Mouse (Mus musculus) E14TG2a.4 (cell line): ENCODE data around the gene Myl6.
A peak's percentile ranks its signal among the peaks of the same experiment; 100 is the strongest.

Experiments
- H3K27me3 ChIP-seq: 2 replicates; pipeline ENCODE4 v1.6.1; 2014; ENCODE audit warnings: low read length, control low read depth; ENCODE audit not compliant: insufficient read depth
- H3K36me3 ChIP-seq: 2 replicates; pipeline ENCODE4 v1.6.1; 2014; ENCODE audit warnings: low read length, control low read depth; ENCODE audit not compliant: insufficient read depth
- H3K4me1 ChIP-seq: replicated peaks from 2 replicates; pipeline ENCODE4 v1.6.1; 2014; ENCODE audit warnings: low read depth, low read length, control low read depth
- H3K4me3 ChIP-seq: replicated peaks from 2 replicates; pipeline ENCODE4 v1.5.1; 2014; ENCODE audit warnings: mild to moderate bottlenecking, low read length
- H3K9me3 ChIP-seq: 2 replicates; pipeline ENCODE4 v1.6.1; 2014; ENCODE audit warnings: low read length, control low read depth
- CTCF ChIP-seq: conservative IDR thresholded peaks from 2 replicates; pipeline ENCODE4 v1.5.1; 2014; ENCODE audit warnings: low read length
- NANOG ChIP-seq: IDR thresholded peaks from 2 replicates; pipeline ENCODE4 v1.6.1; 2014; ENCODE audit warnings: borderline replicate concordance, low read length, mixed read lengths
- POU5F1 ChIP-seq: IDR thresholded peaks from 2 replicates; pipeline ENCODE4 v1.6.1; 2014; ENCODE audit warnings: low read length, borderline replicate concordance

Myl6 gene

DNA sequence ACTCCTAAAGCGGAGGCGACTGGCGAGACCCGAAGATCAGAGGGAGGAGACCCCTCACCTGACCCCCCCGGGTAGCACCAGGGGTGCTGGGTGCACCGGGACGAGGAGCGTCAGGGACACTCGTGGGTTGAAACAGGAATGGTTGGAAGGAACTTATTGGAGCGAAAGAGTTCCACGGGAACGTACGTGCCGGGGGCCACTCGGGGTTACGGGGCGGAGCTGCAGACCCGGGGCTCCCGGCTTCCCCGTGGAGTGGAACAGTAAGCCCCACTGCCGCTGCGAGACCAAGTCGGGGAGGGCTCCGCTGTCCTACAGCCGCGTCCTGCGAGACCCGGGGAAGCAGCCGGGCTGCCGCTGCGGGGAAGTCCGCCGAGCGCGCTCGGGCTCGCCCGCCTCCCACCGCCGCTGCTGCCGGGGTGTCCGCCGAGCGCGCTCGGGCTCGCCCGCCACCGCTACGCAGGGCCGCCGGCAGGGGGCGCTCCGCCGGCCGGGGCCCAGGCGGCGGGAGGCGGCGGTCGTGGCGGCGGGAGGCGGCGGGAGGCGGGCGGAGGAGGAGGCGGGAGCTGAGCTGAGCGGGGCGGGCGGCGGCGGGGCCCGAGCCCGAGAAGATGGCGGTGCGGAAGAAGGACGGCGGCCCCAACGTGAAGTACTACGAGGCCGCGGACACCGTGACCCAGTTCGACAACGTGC lies 35.1 kb downstream of the Myl6 start, which contains the start of gene Smarcc2:
TSS of gene Smarcc2 (plus strand) at position 530 of the 690 bp plus-strand sequence.
- peak within 1 kb of the TSS; percentile 100 for H3K4me3 ChIP-seq
- no peaks in the 10 kb centered on the region for H3K9me3 ChIP-seq
- peaks cover 33% of the 10 kb centered on the region for H3K4me1 ChIP-seq
- TF ChIP-seq CTCF (no peak), POU5F1 (no peak)
- peaks cover 47% of the 10 kb centered on the region for H3K27me3 ChIP-seq
- peaks cover 20% of the 10 kb centered on the region for H3K36me3 ChIP-seq

DNA sequence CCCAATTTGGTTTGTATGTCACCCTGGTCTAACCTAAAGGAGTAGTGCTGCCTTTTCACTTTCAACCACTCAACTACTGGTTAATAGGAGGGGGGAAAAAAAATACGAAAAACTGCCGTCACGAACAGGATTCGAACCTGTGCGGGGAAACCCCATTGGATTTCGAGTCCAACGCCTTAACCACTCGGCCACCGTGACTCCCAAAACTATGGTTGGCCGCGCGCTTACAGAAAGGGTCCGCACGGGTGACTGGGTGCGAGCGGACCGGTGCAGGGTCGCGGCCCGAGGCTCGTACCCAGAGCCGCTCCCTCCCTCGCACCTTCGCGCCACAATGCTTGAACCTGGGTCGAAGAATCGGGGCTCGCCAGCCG lies 35.6 kb downstream of the Myl6 start:
- Histone ChIP-seq H3K27me3 (peaks cover 47% of the 10 kb centered on the region), H3K4me3 (peak overlapping the region; percentile 100), H3K36me3 (peaks cover 14% of the 10 kb centered on the region), H3K4me1 (peaks cover 33% of the 10 kb centered on the region), H3K9me3 (no peaks in the 10 kb centered on the region)
- no peak for TF ChIP-seq NANOG

- no peaks in the 10 kb centered on the region for H3K9me3 ChIP-seq
- H3K4me3 ChIP-seq = no peak overlapping the region
- TF ChIP-seq POU5F1 = no peak
- TF ChIP-seq NANOG = no peak
- no peak for TF ChIP-seq CTCF
- H3K4me1 ChIP-seq = peaks cover 33% of the 10 kb centered on the region
- peaks cover 8% of the 10 kb centered on the region; the same call in 1 of the 2 replicates for H3K36me3 ChIP-seq
- H3K27me3 ChIP-seq = peaks cover 47% of the 10 kb centered on the region
Observed at GRCm38 (mm10) chr10:128457676-128458075, 36.3 kb downstream of the Myl6 start.

DNA sequence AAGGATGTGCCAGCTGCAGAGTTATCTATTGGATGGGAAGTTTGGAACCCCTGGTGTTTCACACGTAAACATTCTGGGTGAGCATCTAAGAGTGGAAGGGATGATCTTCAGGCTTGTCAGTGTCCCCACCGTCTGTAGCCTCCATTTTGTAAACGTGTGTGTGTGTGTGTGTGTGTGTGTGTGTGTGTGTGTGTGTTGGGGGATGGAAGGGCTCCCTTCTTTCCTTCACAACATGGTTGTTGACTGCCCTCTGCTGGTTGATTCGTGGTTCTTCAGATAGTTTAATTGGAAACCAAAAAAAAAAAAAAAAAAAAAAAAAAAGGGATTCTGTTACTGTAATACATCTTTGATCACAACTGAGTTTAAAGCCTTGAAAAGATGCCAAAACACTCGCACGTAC lies 38.7 kb downstream of the Myl6 start:
- Histone ChIP-seq H3K36me3 (no peaks in the 10 kb centered on the region), H3K4me3 (no peak overlapping the region), H3K4me1 (peaks cover 21% of the 10 kb centered on the region), H3K27me3 (peaks cover 30% of the 10 kb centered on the region), H3K9me3 (no peaks in the 10 kb centered on the region)
- TF ChIP-seq CTCF = peak; percentile 32
- TF ChIP-seq POU5F1 = no peak

- H3K4me3 ChIP-seq = no peak overlapping the region
- TF ChIP-seq NANOG (no peak), POU5F1 (no peak), CTCF (no peak)
- H3K36me3 ChIP-seq = no peaks in the 10 kb centered on the region
- H3K9me3 ChIP-seq = no peaks in the 10 kb centered on the region
- H3K27me3 ChIP-seq = peaks cover 24% of the 10 kb centered on the region
- H3K4me1 ChIP-seq = peaks cover 15% of the 10 kb centered on the region
Observed at GRCm38 (mm10) chr10:128454471-128454870, 39.5 kb downstream of the Myl6 start.

GRCm38 (mm10) chr10:128451014-128451413 lies 42.9 kb downstream of the Myl6 start:
- no peak overlapping the region for H3K4me3 ChIP-seq
- H3K36me3 ChIP-seq = no peaks in the 10 kb centered on the region
- H3K4me1 ChIP-seq = peaks cover 12% of the 10 kb centered on the region
- no peaks in the 10 kb centered on the region for H3K9me3 ChIP-seq
- H3K27me3 ChIP-seq = peaks cover 3% of the 10 kb centered on the region; the same call in 1 of the 2 replicates
- no peak for TF ChIP-seq NANOG
- no peak for TF ChIP-seq CTCF
- no peak for TF ChIP-seq POU5F1

DNA sequence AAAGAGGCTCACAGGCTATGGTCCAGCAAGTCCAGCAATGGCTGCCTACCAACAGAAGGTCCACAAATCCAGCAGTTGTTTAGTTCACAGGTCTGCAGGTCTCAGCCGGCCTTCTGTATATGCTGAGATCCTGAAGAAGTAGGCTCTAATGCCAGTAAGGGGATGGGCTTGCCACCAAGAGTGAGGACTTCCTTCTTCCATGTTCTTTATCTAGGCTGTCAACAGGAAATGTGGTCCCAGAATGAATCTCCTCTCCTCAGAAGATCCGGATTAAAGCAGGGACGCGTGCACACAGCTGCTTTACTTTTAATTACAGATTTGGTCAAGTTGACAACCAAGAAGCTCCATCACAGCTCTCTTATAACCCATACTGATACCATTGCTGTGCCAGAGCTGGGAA lies 48.5 kb downstream of the Myl6 start:
- H3K4me1 ChIP-seq = peaks cover 15% of the 10 kb centered on the region
- H3K27me3 ChIP-seq = no peaks in the 10 kb centered on the region
- peaks cover 30% of the 10 kb centered on the region for H3K36me3 ChIP-seq
- no peak overlapping the region for H3K4me3 ChIP-seq
- H3K9me3 ChIP-seq = no peaks in the 10 kb centered on the region
- TF ChIP-seq NANOG (no peak), CTCF (no peak), POU5F1 (no peak)

GRCm38 (mm10) chr10:128444354-128444753 lies 49.6 kb downstream of the Myl6 start:
- Histone ChIP-seq H3K4me3 (no peak overlapping the region), H3K36me3 (peaks cover 40% of the 10 kb centered on the region), H3K4me1 (peaks cover 25% of the 10 kb centered on the region), H3K9me3 (no peaks in the 10 kb centered on the region), H3K27me3 (no peaks in the 10 kb centered on the region)
- TF ChIP-seq NANOG (no peak), POU5F1 (no peak), CTCF (no peak)

- Histone ChIP-seq H3K9me3 (no peaks in the 10 kb centered on the region), H3K27me3 (no peaks in the 10 kb centered on the region)
- TF ChIP-seq POU5F1 (no peak), CTCF (no peak), NANOG (no peak)
Observed at GRCm38 (mm10) chr10:128442718-128443117, 51.2 kb downstream of the Myl6 start.

GRCm38 (mm10) chr10:128441324-128442119 lies 52.4 kb downstream of the Myl6 start:
- no peaks in the 10 kb centered on the region for H3K27me3 ChIP-seq
- peaks cover 69% of the 10 kb centered on the region for H3K36me3 ChIP-seq
- TF ChIP-seq POU5F1 (no peak), NANOG (peak; percentile 42; the same call in 1 of the 2 replicates), CTCF (no peak)
- H3K9me3 ChIP-seq = no peaks in the 10 kb centered on the region
- H3K4me3 ChIP-seq = no peak overlapping the region
- H3K4me1 ChIP-seq = peaks cover 42% of the 10 kb centered on the region

More at GRCm38 (mm10) chr10:128442718-128443117, 51.2 kb downstream of the Myl6 start:
- peaks cover 57% of the 10 kb centered on the region for H3K36me3 ChIP-seq
- H3K4me1 ChIP-seq = peaks cover 41% of the 10 kb centered on the region
- no peak overlapping the region for H3K4me3 ChIP-seq
